In genomic region chr2:93192671-93193080, GRCm38 (mm10) we compare ENCODE assay signal across 8 mouse cellular contexts. TPM values are rescaled to one million over a fixed set of nuclear protein-coding genes. Genes with fewer than 3 reads are reported as not detected.
A peak's percentile ranks its signal among the peaks of the same experiment; 100 is the strongest.
DNase-seq lines count a peak whose midpoint lies in the region; ATAC-seq and TF ChIP-seq lines count a peak whose summit lies in the region.

No protein-coding gene starts in this region.

- peak; percentile 62 for DNase-seq in liver, postnatal 0 days
- peak; percentile 78 for DNase-seq in mesoderm, embryonic 11.5 days (ENCODE audit: low read depth, low spot score)
- peak; percentile 93 to 95 for DNase-seq in spleen, postnatal 36 days (ENCODE audit: low spot score in 2 of 2)
- DNase-seq in cerebellum, adult 2 months = no peak
- no peak for DNase-seq in ovary, postnatal 10 days (ENCODE audit: low spot score)
- DNase-seq in layer of hippocampus, adult 18-20 months (ENCODE audit: low spot score in 2 of 2) = no peak

- peak; percentile 34 for TF ChIP-seq CTCF in liver, postnatal 0 days (IDR thresholded peaks at IDR 0.05; ENCODE audit: low read depth)
- TF ChIP-seq CTCF in cerebellum, adult 2 months (IDR thresholded peaks at IDR 0.05; ENCODE audit: borderline replicate concordance, insufficient read depth, low read depth, low read length) = no peak

- ATAC-seq in liver, postnatal 0 days = peak; percentile 56
- ATAC-seq in liver, embryonic 12.5 days = no peak
- ATAC-seq in forebrain, embryonic 16.5 days = no peak

- no peaks in the 10 kb centered on the region for H3K9me3 ChIP-seq in liver, postnatal 0 days (ENCODE audit: low read length)
- H3K9me3 ChIP-seq in liver, embryonic 12.5 days (replicated peaks) = no peaks in the 10 kb centered on the region
- no peaks in the 10 kb centered on the region for H3K9me3 ChIP-seq in forebrain, embryonic 16.5 days (ENCODE audit: control insufficient read depth, low read length)

- peaks cover 18% of the 10 kb centered on the region for H3K4me1 ChIP-seq in liver, postnatal 0 days (ENCODE audit: insufficient read depth)
- peaks cover 16% of the 10 kb centered on the region for H3K4me1 ChIP-seq in liver, embryonic 12.5 days
- peaks cover 52% of the 10 kb centered on the region for H3K4me1 ChIP-seq in forebrain, embryonic 16.5 days (replicated peaks; ENCODE audit: control insufficient read depth, insufficient read depth, low read length)
- peaks cover 25% of the 10 kb centered on the region for H3K4me1 ChIP-seq in cerebellum, adult 2 months (ENCODE audit: control insufficient read depth, insufficient read depth, low read length)

- peak overlapping the region; percentile 41 for H3K27ac ChIP-seq in liver, postnatal 0 days (ENCODE audit: low read depth)
- H3K27ac ChIP-seq in liver, embryonic 12.5 days = no peak overlapping the region
- no peak overlapping the region for H3K27ac ChIP-seq in forebrain, embryonic 16.5 days (ENCODE audit: low read length)
- no peak overlapping the region for H3K27ac ChIP-seq in cerebellum, adult 2 months (ENCODE audit: insufficient read depth, low read length)

- peaks cover 19% of the 10 kb centered on the region for H3K27me3 ChIP-seq in liver, postnatal 0 days (ENCODE audit: insufficient read depth, low read length)
- H3K27me3 ChIP-seq in liver, embryonic 12.5 days (replicated peaks) = peaks cover 67% of the 10 kb centered on the region
- H3K27me3 ChIP-seq in forebrain, embryonic 16.5 days (replicated peaks; ENCODE audit: control insufficient read depth, insufficient read depth, low read length) = no peaks in the 10 kb centered on the region
- H3K27me3 ChIP-seq in cerebellum, adult 2 months (ENCODE audit: control insufficient read depth, insufficient read depth, low read length) = no peaks in the 10 kb centered on the region

- no peak overlapping the region for H3K4me3 ChIP-seq in liver, postnatal 0 days (ENCODE audit: low read depth, low read length)
- H3K4me3 ChIP-seq in liver, embryonic 12.5 days = no peak overlapping the region
- no peak overlapping the region for H3K4me3 ChIP-seq in forebrain, embryonic 16.5 days (replicated peaks; ENCODE audit: low read length)
- H3K4me3 ChIP-seq in cerebellum, adult 2 months (replicated peaks; ENCODE audit: insufficient read depth, low read depth, low read length) = no peak overlapping the region

- H3K36me3 ChIP-seq in liver, postnatal 0 days (replicated peaks; ENCODE audit: insufficient read depth, low read length) = no peaks in the 10 kb centered on the region
- H3K36me3 ChIP-seq in liver, embryonic 12.5 days = no peaks in the 10 kb centered on the region
- H3K36me3 ChIP-seq in forebrain, embryonic 16.5 days (ENCODE audit: control insufficient read depth, insufficient read depth) = no peaks in the 10 kb centered on the region

- no peak for TF ChIP-seq EP300 in liver, postnatal 0 days (IDR thresholded peaks at IDR 0.05; ENCODE audit: low read depth)

- H3K9ac ChIP-seq in liver, postnatal 0 days (replicated peaks) = no peak overlapping the region
- no peak overlapping the region for H3K9ac ChIP-seq in liver, embryonic 12.5 days
- peak overlapping the region; percentile 8; the same call in 1 of the 2 replicates for H3K9ac ChIP-seq in forebrain, embryonic 16.5 days (replicated peaks; ENCODE audit: low read depth, low read length)

- H3K4me2 ChIP-seq in liver, postnatal 0 days (ENCODE audit: low read depth, low read length) = peak overlapping the region; percentile 22; the same call in 1 of the 2 replicates
- H3K4me2 ChIP-seq in liver, embryonic 12.5 days = no peak overlapping the region
- peak overlapping the region; percentile 7; the same call in 1 of the 2 replicates for H3K4me2 ChIP-seq in forebrain, embryonic 16.5 days (ENCODE audit: low read length)

- TF ChIP-seq POLR2A in cerebellum, adult 2 months (IDR thresholded peaks at IDR 0.05; ENCODE audit: borderline replicate concordance, insufficient read depth, low read length) = no peak

- WGBS in liver, postnatal 0 days (ENCODE audit: insufficient replicate concordance) = 22% methylated on average over 6 of the region's 6 CpGs
- 4% methylated on average over 6 of the region's 6 CpGs for WGBS in liver, embryonic 12.5 days (ENCODE audit: insufficient replicate concordance)
- WGBS in forebrain, embryonic 16.5 days = 1% methylated on average over 6 of the region's 6 CpGs
- WGBS in cerebellum, adult 2 months = 51% methylated on average over 6 of the region's 6 CpGs

RNA-seq across cellular contexts. Expression of gene Trp53i11, which starts 5.3 kb away (rescaled TPM):
- polyA plus RNA-seq in liver, postnatal 0 days (2015; fragmentation: Nextera tagmentation; extraction: Ambion mirVana) = 4.0 and 5.7 TPM in 2 replicates
- 2.6 and 3.2 TPM in 2 replicates for polyA plus RNA-seq in liver, embryonic 12.5 days (2016; fragmentation: Nextera tagmentation; extraction: Ambion mirVana)
- 107 and 110 TPM in 2 replicates for polyA plus RNA-seq in forebrain, embryonic 16.5 days (2015; fragmentation: Nextera tagmentation; extraction: Ambion mirVana)
- polyA plus RNA-seq in cerebellum, adult 2 months (2012; rRNA removed) = 54.5 and 59.6 TPM in 2 replicates
- total RNA-seq in layer of hippocampus, adult 18-20 months (2021) = 10 to 100 TPM; 74.8 to 94.2 TPM

Comparison
In these comparisons a context has a peak if more than half of its experiments do, and no peak if none do; other contexts are left out.
1. DNase-seq: peak in liver, postnatal 0 days (single experiment), mesoderm, embryonic 11.5 days (single experiment) and spleen, postnatal 36 days (2 of 2); none in cerebellum, adult 2 months (0 of 2), ovary, postnatal 10 days (single experiment) and layer of hippocampus, adult 18-20 months (0 of 2).